Mouse (Mus musculus): ENCODE measurements around the gene Gna14.

- TF ChIP-seq CTCF (conservative IDR thresholded peaks at IDR 0.05; ENCODE audit: low read length) (no peak), NANOG (IDR thresholded peaks at IDR 0.05; ENCODE audit: borderline replicate concordance, low read length) (no peak), POU5F1 (IDR thresholded peaks at IDR 0.05; ENCODE audit: borderline replicate concordance, low read length) (no peak)
These were observed 27.8 kb upstream of the Gna14 start for GRCm38 (mm10) chr19:16407727-16408126.
